ENCODE assay signal across 9 mouse cellular contexts in the genomic region with DNA sequence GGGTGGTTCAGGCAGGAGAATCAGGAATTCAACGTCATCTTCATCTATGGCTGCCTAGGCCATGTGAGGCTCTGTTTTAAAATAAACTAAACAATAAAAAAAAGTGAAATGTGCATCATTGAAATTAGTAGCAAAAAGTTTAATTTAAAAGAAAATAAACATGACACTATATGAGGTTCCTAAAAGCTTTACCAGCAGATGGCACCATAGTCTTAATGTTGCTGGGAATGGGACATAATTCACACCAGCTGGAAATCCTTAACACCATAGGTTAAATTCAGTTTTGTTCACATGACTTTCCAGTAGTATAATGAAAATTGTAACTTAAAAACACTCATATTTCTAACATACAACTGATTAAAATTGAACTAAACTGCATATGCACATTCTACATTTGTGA.
DNase-seq lines count a peak whose midpoint lies in the region; ATAC-seq lines count a peak whose summit lies in the region.
"Had no signal": no experiment of that assay in that cellular context is flagged by ENCODE, and none has a peak within 500 bp of the region (broad histone marks: within the 10 kb centered on the region; RNA-seq: fewer than 3 reads in every experiment).

No protein-coding gene starts in this region.

- no peak overlapping the region for H3K27ac ChIP-seq in midbrain, embryonic 15.5 days
- H3K27ac ChIP-seq: liver, embryonic 14.5 days had no signal

- H3K4me1 ChIP-seq in midbrain, embryonic 15.5 days, result no peaks in the 10 kb centered on the region

- 0 out of 2 replicates have a peak, but pooled peaks have one; percentile 47 for ATAC-seq in common myeloid progenitor, adult 5-6 weeks (replicated peaks; ENCODE audit: low read depth, poor library complexity, severe bottlenecking)
- ATAC-seq in midbrain, embryonic 15.5 days (replicated peaks), result peak; percentile 86
- ATAC-seq in megakaryocyte, adult 5-6 weeks (ENCODE audit: poor library complexity, severe bottlenecking), result no peak

- H3K27me3 ChIP-seq in midbrain, embryonic 15.5 days (replicated peaks), result no peaks in the 10 kb centered on the region

- H3K4me2 ChIP-seq in midbrain, embryonic 15.5 days, result no peak overlapping the region

- H3K9ac ChIP-seq in midbrain, embryonic 15.5 days, result no peak overlapping the region
- H3K9ac ChIP-seq: liver, embryonic 14.5 days had no signal

- WGBS in midbrain, embryonic 15.5 days, result 23% methylated on average over 1 of the region's 1 CpGs

- H3K36me3 ChIP-seq in midbrain, embryonic 15.5 days (replicated peaks), result no peaks in the 10 kb centered on the region

- peak; percentile 29 to 64 for DNase-seq in cerebellum, postnatal 10 days
- no peak for DNase-seq in cerebellum, postnatal 36 days
- peak; percentile 38 to 46 for DNase-seq in left cerebral cortex, postnatal 14 days (ENCODE audit: low spot score in 2 of 2)
- DNase-seq in left cerebral cortex, adult 11 months (ENCODE audit: low spot score), result no peak
- DNase-seq in spleen, postnatal 10 days (ENCODE audit: low spot score in 2 of 2), result no peak

- intact Hi-C loops in left cerebral cortex, postnatal 14 days (cut with DNase I), result loop anchor here (1.0 kb wide), 1 partner anchor 450 kb away; no protein-coding TSS in a partner anchor

- H3K9me3 ChIP-seq in midbrain, embryonic 15.5 days, result no peaks in the 10 kb centered on the region

- no peak overlapping the region for H3K4me3 ChIP-seq in midbrain, embryonic 15.5 days

Comparison
In these comparisons a context has a peak if more than half of its experiments do, and no peak if none do; other contexts are left out.
1. DNase-seq: peak in cerebellum, postnatal 10 days (2 of 2) and left cerebral cortex, postnatal 14 days (2 of 2); none in cerebellum, postnatal 36 days (0 of 2), left cerebral cortex, adult 11 months (single experiment) and spleen, postnatal 10 days (0 of 2).